Comparison of ENCODE assay signal across 8 mouse cellular contexts in the genomic region with DNA sequence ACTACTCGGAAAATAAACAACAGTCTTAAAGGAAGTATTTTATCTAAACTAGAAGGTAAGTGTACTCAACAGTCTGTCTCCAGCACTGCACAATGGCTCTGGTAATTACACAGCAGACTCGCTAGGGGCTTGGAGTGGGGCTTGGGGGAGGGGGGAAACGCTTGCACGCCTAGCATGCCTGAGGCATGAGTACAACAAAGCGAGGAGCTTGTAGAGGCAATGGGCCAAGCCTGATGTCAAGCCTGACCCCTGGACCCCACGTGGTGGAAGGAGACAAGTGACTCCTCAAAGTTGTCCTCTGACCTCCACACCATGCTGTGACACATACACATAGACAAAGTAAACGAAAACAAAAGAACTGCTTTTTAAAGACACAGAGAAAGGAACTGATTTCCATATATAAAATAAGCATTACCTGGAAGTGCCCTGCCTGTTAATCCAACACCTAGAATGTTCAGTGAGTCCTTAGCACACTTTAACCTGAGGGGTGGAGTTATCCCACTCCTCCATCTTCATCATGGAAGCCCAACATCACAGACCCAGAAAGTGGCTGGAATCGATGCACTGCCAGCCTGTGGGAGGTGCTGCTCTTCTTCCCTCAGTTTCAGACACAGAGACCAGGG. TPM values are rescaled to one million over a fixed set of nuclear protein-coding genes. Genes with fewer than 3 reads are reported as not detected.
DNase-seq lines count a peak whose midpoint lies in the region; ATAC-seq and TF ChIP-seq lines count a peak whose summit lies in the region.

No protein-coding gene starts in this region.

- 25% methylated on average over 8 of the region's 8 CpGs for WGBS in intestine, embryonic 14.5 days
- WGBS in lung, adult 2 months: 36% methylated on average over 8 of the region's 8 CpGs
- WGBS in stomach, postnatal 0 days: 36% methylated on average over 8 of the region's 8 CpGs

- H3K36me3 ChIP-seq in intestine, embryonic 14.5 days (ENCODE audit: control insufficient read depth, insufficient read depth, low read length): no peaks in the 10 kb centered on the region
- H3K36me3 ChIP-seq in stomach, postnatal 0 days (ENCODE audit: control insufficient read depth, insufficient read depth, low read length): no peaks in the 10 kb centered on the region

- H3K4me1 ChIP-seq in intestine, embryonic 14.5 days (replicated peaks; ENCODE audit: control insufficient read depth, insufficient read depth, low read length): peaks cover 9% of the 10 kb centered on the region
- H3K4me1 ChIP-seq in lung, adult 2 months (ENCODE audit: control insufficient read depth, insufficient read depth, low read length): peaks cover 16% of the 10 kb centered on the region
- peaks cover 13% of the 10 kb centered on the region; the same call in 1 of the 2 replicates for H3K4me1 ChIP-seq in stomach, postnatal 0 days (replicated peaks; ENCODE audit: control insufficient read depth, insufficient read depth)

- no peak overlapping the region for H3K27ac ChIP-seq in intestine, embryonic 14.5 days (ENCODE audit: low read depth)
- H3K27ac ChIP-seq in stomach, postnatal 0 days (replicated peaks): 0 out of 2 replicates have a peak overlapping the region, but pooled peaks have one; percentile 18

- ATAC-seq in intestine, embryonic 14.5 days (replicated peaks; ENCODE audit: low FRiP score, low TSS enrichment, low read depth): peak; percentile 74; the same call in 1 of the 2 replicates
- ATAC-seq in stomach, postnatal 0 days (ENCODE audit: low FRiP score, low TSS enrichment): peak; percentile 85
- no peak for ATAC-seq in activated CD4-positive, CD25-positive, alpha-beta regulatory T cell, adult 4 months

- no peak for TF ChIP-seq POLR2A in lung, adult 2 months (IDR thresholded peaks at IDR 0.05; ENCODE audit: borderline replicate concordance, extremely low read depth, low read depth, low read length)

- H3K4me3 ChIP-seq in intestine, embryonic 14.5 days (ENCODE audit: low read depth, low read length): no peak overlapping the region
- H3K4me3 ChIP-seq in lung, adult 2 months (replicated peaks; ENCODE audit: extremely low read depth, low read depth, low read length): no peak overlapping the region
- no peak overlapping the region for H3K4me3 ChIP-seq in stomach, postnatal 0 days (ENCODE audit: low read depth, low read length)

- H3K27me3 ChIP-seq in intestine, embryonic 14.5 days (replicated peaks; ENCODE audit: control insufficient read depth, insufficient read depth, low read length): no peaks in the 10 kb centered on the region
- no peaks in the 10 kb centered on the region for H3K27me3 ChIP-seq in stomach, postnatal 0 days (ENCODE audit: control insufficient read depth, insufficient read depth, low read length)

- H3K9me3 ChIP-seq in intestine, embryonic 14.5 days (ENCODE audit: control insufficient read depth, low read length): no peaks in the 10 kb centered on the region
- no peaks in the 10 kb centered on the region for H3K9me3 ChIP-seq in stomach, postnatal 0 days (ENCODE audit: control insufficient read depth, low read length)

- H3K9ac ChIP-seq in intestine, embryonic 14.5 days (ENCODE audit: low read length): no peak overlapping the region
- 0 out of 2 replicates have a peak overlapping the region, but pooled peaks have one; percentile 27 for H3K9ac ChIP-seq in stomach, postnatal 0 days (ENCODE audit: low read length)

- peak; percentile 67 for DNase-seq in 3134 (ENCODE audit: extremely low read depth, insufficient read length, low spot score)
- DNase-seq in adrenal gland, postnatal 25 days: peak; percentile 24
- no peak for DNase-seq in intestine, embryonic 14.5 days (ENCODE audit: low spot score)
- no peak for DNase-seq in lung, adult 2 months
- peak; percentile 76 for DNase-seq in stomach, postnatal 0 days (ENCODE audit: low spot score)
- no peak for DNase-seq in layer of hippocampus, adult 11-12 months (ENCODE audit: low spot score)
- no peak for DNase-seq in cerebellum, adult 8-10 months

- 0 out of 2 replicates have a peak, but pooled peaks have one; percentile 19 for TF ChIP-seq CTCF in lung, adult 2 months (IDR thresholded peaks at IDR 0.05; ENCODE audit: insufficient read depth, low read length)
- TF ChIP-seq CTCF in stomach, postnatal 0 days (IDR thresholded peaks at IDR 0.05; ENCODE audit: low read depth): peak; percentile 49

- no peak for TF ChIP-seq EP300 in stomach, postnatal 0 days (optimal IDR thresholded peaks at IDR 0.05)

- H3K4me2 ChIP-seq in intestine, embryonic 14.5 days (ENCODE audit: low read length): no peak overlapping the region
- H3K4me2 ChIP-seq in stomach, postnatal 0 days (replicated peaks; ENCODE audit: low read depth): no peak overlapping the region

RNA-seq across cellular contexts. Expression of a gene that starts 45.6 kb away (rescaled TPM):
- 48.2 and 56.9 TPM in 2 replicates for total RNA-seq in adrenal gland, postnatal 25 days (2021)
- 49.9 and 52.8 TPM in 2 replicates for polyA plus RNA-seq in intestine, embryonic 14.5 days (2014; fragmentation: Nextera tagmentation; extraction: Ambion mirVana)
- 21.3 and 24.5 TPM in 2 replicates for polyA plus RNA-seq in lung, adult 2 months (2012; rRNA removed)
- polyA plus RNA-seq in stomach, postnatal 0 days (2015; fragmentation: Nextera tagmentation; extraction: Ambion mirVana): 15.5 and 18.3 TPM in 2 replicates
- 10 to 100 TPM; 28.5 to 36.1 TPM for polyA plus RNA-seq in activated CD4-positive, CD25-positive, alpha-beta regulatory T cell, adult 4 months (2017; shearing (Covaris generic))

Comparison
In these comparisons a context has a peak if more than half of its experiments do, and no peak if none do; other contexts are left out.
1. DNase-seq: peak in 3134 (single experiment), adrenal gland, postnatal 25 days (single experiment) and stomach, postnatal 0 days (single experiment); none in intestine, embryonic 14.5 days (single experiment), lung, adult 2 months (single experiment), layer of hippocampus, adult 11-12 months (single experiment) and cerebellum, adult 8-10 months (single experiment).